Mouse (Mus musculus): ENCODE measurements around the gene Il4ra.

Il4ra gene

GRCm38 (mm10) chr7:125572737-125573136 lies 20.8 kb downstream of the Il4ra start:
- DNase-seq (ENCODE audit: inconsistent ontology term): no peak

DNA sequence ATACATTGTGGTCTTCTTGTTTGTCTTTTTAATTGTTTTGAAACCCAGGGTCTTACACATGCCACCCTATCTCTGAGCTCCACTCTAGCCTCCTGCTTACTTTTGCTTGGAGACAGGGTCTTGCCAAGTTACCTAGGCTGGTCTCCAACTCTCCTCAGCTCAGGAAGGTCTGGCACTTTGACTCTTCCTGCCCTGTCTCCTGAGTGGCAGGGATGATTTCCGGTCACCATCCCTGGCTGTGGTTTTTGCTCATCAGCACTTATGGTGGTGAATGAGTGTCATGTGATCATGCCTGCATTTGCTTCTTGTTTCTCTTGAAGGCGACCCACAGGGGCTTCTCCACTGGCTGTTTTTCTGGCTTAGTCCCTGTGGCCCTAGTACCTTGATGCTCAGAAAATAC lies 21.9 kb downstream of the Il4ra start:
- DNase-seq (ENCODE audit: inconsistent ontology term): no peak

DNA sequence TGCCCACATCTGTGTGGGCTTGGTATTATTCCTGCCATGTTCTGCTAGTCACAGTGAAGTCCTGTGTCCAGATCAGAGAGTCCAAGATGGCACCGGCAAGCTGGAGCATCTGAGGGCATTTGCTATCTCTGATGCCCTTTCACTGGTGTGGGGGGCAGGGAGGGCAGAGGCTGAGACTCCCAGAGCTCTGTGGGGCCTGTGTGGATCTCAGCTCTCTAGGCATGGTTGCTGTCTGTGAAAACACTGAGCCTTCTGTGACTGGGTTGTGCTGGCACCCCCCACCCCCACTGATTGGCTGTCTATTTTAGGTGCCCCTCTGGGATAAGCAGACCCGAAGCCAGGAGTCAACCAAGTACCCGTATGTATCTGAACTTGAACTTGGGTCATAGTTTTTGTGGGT lies 22.9 kb downstream of the Il4ra start:
- DNase-seq (ENCODE audit: inconsistent ontology term): no peak

DNA sequence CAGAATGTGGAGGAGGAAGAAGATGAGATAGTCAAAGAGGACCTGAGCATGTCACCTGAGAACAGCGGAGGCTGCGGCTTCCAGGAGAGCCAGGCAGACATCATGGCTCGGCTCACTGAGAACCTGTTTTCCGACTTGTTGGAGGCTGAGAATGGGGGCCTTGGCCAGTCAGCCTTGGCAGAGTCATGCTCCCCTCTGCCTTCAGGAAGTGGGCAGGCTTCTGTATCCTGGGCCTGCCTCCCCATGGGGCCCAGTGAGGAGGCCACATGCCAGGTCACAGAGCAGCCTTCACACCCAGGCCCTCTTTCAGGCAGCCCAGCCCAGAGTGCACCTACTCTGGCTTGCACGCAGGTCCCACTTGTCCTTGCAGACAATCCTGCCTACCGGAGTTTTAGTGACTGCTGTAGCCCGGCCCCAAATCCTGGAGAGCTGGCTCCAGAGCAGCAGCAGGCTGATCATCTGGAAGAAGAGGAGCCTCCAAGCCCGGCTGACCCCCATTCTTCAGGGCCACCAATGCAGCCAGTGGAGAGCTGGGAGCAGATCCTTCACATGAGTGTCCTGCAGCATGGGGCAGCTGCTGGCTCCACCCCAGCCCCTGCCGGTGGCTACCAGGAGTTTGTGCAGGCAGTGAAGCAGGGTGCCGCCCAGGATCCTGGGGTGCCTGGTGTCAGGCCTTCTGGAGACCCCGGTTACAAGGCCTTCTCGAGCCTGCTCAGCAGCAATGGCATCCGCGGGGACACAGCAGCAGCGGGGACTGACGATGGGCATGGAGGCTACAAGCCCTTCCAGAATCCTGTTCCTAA lies 24.0 kb downstream of the Il4ra start:
- DNase-seq (ENCODE audit: inconsistent ontology term): no peak

- DNase-seq (ENCODE audit: inconsistent ontology term): peak; percentile 83
These were observed 25.1 kb downstream of the Il4ra start for GRCm38 (mm10) chr7:125576982-125577381.

GRCm38 (mm10) chr7:125577486-125578088 lies 25.7 kb downstream of the Il4ra start:
- no peak for DNase-seq (ENCODE audit: inconsistent ontology term)

GRCm38 (mm10) chr7:125578106-125578505 lies 26.2 kb downstream of the Il4ra start:
- DNase-seq (ENCODE audit: inconsistent ontology term): no peak

GRCm38 (mm10) chr7:125579545-125580219 lies 27.8 kb downstream of the Il4ra start:
- DNase-seq (ENCODE audit: inconsistent ontology term): no peak

DNA sequence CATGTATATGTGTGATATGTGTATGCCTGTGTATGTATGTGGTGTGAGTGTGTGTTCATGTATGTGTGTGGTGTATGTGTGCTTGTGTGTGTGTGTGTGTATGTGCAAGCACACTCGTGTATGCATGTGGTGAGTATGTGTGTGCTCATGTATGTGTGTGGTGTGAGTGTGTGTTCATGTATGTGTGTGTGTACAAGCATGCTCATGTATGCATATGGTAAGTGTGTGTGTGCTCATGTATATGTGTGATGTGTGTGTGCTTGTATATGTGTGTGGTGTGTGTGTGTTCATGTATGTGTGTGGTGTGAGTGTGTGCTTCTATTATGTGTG lies 28.3 kb downstream of the Il4ra start:
- no peak for DNase-seq (ENCODE audit: inconsistent ontology term)

DNA sequence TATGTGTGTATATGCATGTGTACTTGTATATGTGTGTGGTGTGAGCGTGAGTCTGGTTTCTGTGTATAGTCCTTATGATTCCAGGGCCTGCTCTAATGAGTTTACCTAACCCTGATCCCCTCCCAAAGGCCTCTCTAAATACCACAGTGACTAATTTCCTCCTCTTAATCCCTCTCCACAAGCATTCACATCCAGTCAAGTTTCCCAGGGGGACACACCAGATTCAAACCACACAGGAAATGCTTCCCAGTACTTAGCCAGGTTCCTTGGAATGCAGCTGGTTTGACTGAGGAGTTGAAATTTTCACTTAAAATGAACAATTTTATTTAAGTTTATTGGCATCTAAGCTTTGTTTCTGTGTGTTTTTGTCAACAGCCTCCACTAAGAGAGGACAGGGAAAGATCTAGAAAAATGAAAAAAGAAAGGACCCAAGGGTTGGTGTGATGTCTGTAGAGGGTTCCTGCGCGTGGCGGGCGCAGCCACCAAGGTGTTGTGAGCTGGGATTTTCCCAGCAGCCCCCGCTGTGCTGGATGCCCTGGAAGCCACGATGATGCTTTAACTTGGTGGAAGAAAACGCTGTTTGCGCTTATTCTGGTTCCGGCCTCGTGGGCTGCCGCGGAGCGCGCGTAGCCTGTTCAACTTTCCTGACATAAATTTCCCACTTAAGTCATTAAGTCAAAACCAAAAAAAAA lies 28.9 kb downstream of the Il4ra start:
- peak; percentile 67 for DNase-seq (ENCODE audit: inconsistent ontology term)

GRCm38 (mm10) chr7:125581317-125581672 lies 29.4 kb downstream of the Il4ra start:
- DNase-seq (ENCODE audit: inconsistent ontology term): peak; percentile 90

DNA sequence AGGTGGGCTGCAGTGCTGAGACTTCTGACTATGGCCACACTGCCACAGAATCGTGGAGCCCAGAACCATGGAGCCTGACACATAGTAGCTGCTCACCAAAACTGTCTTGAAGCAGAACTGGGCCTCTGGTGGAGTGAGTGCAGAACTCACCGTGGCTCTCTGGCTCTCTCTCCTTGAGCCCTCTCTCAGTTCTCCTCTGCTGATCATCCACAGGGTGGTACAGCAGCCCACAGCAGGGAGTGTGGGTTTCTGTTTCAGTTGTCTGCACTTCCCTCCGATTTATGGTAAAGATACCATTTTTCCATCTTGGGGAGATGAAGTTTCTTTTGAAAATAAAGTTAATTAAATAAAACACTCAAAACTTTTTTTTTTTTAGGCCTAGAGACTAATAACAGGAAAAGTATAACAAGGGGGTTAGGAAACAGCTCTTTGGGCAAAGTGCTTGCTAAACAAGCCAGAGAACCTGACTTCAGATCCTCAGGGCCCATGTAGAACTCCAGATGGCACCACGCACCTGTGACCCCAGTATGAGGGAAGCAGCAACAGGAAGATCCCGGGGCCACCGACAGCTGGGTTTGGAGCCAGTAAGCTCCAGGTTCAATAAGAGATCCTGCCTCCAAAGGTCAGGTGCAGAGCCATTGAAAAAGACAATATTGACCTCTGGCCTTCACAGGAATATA lies 31.5 kb downstream of the Il4ra start:
- no peak for DNase-seq (ENCODE audit: inconsistent ontology term)

DNA sequence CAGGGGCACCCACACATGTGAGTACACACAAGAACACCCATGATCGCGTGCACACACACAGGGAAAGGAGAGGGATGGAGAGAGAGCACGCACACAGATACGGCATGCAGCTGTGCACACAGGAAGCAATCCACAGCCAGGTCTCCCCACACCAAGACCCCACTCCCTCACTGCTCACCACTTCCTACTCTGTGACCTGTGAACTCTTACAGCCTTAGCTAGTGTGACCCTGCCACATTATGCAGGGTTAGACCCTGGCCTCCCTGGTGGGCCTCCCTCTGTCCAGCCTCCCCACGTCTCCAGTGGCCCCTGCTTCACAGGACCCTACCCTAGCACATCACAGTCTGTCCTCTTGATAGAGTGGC lies 32.1 kb downstream of the Il4ra start:
- DNase-seq (ENCODE audit: inconsistent ontology term): no peak

GRCm38 (mm10) chr7:125586355-125586754 lies 34.4 kb downstream of the Il4ra start:
- DNase-seq (ENCODE audit: inconsistent ontology term): no peak

GRCm38 (mm10) chr7:125588721-125589120 lies 36.8 kb downstream of the Il4ra start:
- no peak for DNase-seq (ENCODE audit: inconsistent ontology term)

DNA sequence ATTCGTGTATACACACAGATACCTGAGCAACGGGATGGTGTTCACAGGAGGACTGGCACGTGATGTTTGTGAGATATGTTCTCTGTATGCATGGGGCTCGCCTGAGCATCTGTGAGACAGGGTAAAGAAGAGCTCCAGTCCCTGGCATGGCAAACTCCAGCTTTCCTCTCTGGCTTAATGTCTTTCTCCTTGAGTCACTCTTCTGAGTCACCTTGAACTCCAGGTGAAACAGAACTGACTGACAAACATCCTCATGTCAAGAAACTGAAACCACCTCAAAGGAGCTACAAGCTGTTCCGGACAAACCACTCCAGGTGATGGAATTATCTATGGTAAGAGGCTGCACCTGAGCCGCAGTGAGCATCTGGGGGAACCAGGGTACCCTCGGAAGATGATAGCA lies 38.0 kb downstream of the Il4ra start:
- DNase-seq (ENCODE audit: inconsistent ontology term): no peak

DNA sequence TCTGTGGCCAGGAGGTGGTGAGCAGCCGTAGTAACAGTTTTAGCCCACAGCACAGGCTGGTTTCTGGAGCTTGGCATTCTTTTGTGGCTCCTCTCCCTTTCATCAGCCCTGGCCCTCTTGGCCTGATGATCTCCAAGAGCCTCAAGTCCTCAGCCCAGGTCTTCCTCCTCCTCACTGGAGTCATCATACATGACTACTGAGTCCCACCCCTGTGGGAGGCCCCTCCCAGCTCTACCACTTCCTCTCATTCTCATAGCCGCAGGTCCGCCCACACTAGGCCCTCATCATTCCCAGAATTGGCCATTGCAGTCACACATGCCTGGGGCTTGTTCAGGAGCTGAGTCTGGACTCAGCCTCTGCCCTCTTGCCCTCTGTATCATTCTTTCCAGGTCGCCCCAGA lies 41.9 kb downstream of the Il4ra start:
- no peak for DNase-seq (ENCODE audit: inconsistent ontology term)

GRCm38 (mm10) chr7:125596406-125596805 lies 44.5 kb downstream of the Il4ra start:
- no peak for DNase-seq (ENCODE audit: inconsistent ontology term)

DNA sequence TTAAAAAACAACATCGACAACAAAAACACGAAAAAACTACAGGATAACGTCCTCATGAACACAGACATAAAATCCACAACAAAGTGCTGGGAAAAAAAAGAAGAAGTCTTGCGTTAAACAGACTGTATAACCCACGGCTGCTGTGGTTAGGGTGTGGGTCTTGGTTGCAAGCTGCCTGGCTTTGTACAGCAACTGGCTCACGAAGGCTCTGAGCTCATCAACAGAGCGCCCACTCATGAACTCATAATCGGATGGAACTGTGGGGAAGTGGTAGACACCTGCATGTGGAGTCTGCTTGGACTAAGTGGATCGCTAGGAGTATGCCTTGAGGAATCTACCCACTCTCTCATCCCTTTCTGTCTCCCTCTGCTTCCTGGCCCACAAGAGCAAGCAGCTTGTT lies 45.2 kb downstream of the Il4ra start:
- no peak for DNase-seq (ENCODE audit: inconsistent ontology term)

GRCm38 (mm10) chr7:125597516-125598347 lies 45.8 kb downstream of the Il4ra start:
- DNase-seq (ENCODE audit: inconsistent ontology term): no peak

GRCm38 (mm10) chr7:125599373-125599973 lies 47.6 kb downstream of the Il4ra start:
- DNase-seq (ENCODE audit: inconsistent ontology term): no peak

Data from Muller cell, postnatal 12 days (primary cell).